Mouse (Mus musculus): ENCODE measurements around the gene Hoxb7.

The Hoxb7 gene

GRCm38 (mm10) chr11:96286739-96287385, 439 bp downstream of the Hoxb7 start:
- no peak for DNase-seq (ENCODE audit: low spot score)

GRCm38 (mm10) chr11:96287411-96287810, 988 bp downstream of the Hoxb7 start:
- DNase-seq (ENCODE audit: low spot score) = no peak

DNA sequence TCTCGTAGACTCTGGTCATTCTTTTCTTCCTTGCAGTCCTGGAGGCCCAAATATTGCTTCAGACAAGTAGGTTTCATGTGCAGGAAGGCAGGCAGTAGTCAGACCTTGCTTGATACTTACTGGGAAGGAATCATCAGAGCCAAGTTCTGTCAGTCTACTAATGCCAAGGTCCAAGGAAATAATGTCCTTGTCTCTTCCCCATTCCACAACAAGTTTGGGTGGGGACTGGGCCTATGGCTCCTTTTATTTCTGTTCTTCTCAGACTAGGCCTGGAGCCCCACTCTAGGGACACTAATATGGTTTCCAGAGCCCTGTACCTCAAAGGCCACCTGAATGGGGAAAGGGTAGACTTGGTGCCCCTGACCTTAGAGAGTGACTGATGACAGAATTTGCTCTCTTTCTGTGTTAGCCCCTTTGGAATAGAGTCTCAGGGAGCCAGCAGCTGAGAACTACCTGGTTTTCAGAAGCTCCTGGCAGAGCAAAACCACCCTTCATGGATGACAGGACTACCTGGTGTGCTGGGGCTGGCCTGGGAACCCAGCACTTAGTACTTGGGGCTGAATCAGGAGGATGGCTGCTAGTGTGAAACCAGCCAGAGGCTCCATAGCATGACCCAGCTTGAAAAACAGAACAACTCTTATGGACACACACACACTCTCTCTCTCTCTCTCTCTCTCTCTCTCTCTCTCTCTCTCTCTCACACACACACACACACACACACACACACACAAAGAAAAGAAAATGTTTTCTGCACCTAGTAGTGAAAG, 2.2 kb downstream of the Hoxb7 start:
- no peak for DNase-seq (ENCODE audit: low spot score)

DNA sequence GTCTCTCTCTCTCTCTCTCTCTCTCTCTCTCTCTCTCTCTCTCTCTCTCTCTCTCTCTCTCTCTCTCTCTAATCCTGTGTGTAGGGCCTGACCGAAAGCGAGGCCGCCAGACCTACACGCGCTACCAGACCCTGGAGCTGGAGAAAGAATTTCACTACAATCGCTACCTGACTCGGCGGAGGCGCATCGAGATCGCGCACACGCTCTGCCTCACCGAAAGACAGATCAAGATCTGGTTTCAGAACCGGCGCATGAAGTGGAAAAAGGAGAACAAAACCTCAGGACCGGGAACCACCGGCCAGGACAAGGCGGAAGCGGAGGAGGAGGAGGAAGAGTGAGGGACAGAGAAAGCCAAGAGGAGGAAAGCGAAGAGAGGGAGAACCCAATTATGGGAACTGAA, 2.9 kb downstream of the Hoxb7 start:
- no peak for DNase-seq (ENCODE audit: low spot score)

GRCm38 (mm10) chr11:96289837-96290236, 3.4 kb downstream of the Hoxb7 start:
- no peak for DNase-seq (ENCODE audit: low spot score)

GRCm38 (mm10) chr11:96290705-96291355, 4.4 kb downstream of the Hoxb7 start:
- DNase-seq (ENCODE audit: low spot score) = no peak

DNA sequence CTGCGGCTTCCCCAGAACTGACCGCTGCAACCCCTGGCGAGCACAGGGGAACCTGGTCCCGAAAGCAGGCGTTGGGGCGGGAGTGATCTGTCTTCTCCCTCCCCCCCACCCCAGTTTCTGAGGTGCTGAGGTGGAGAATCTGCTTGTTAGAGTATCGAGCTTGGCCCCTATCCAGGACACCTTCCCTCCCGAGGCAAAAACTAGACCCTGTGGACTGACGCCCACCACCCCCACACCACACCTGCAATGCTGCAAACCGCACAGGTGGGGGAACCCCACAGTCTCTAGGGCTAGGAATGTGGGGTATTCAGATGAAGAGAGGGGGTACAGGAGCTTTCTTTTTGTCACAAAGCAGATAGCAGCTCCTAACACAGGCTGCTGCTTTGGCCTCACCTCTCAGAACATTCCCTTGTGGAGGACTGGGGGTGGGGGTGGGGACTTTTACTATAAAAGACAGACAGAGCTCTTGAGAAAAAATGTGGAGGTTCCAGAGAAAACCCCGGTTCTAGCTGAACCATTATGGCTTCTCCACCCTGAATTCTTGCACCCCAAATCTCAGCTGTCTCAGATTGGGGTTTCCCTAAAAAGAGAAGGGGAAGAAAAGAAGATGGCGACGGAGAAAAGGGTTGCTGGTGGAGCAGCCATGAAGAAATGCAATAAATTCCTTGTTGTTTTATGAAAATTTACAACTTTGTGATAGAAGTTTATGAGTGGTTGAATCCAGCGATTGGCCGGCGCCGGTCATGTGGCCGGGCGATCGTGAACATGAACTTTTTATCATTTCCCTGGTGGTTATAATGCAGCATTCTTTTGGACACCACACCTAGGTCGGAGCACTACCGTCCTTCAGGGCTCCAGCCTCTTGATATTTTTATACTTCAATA, 5.5 kb downstream of the Hoxb7 start, which contains the start of gene Hoxb6:
Gene Hoxb6, plus strand, starts transcription at position 796 of the 884 bp plus-strand sequence.
- no peak for DNase-seq (ENCODE audit: low spot score)

GRCm38 (mm10) chr11:96292565-96293301, 6.3 kb downstream of the Hoxb7 start:
- DNase-seq (ENCODE audit: low spot score) = no peak

GRCm38 (mm10) chr11:96293302-96293921, 7.0 kb downstream of the Hoxb7 start:
- no peak for DNase-seq (ENCODE audit: low spot score)

GRCm38 (mm10) chr11:96294245-96295091, 8.0 kb downstream of the Hoxb7 start:
- peak; percentile 73 for DNase-seq (ENCODE audit: low spot score)

- DNase-seq (ENCODE audit: low spot score) = no peak
Observed at GRCm38 (mm10) chr11:96295092-96295835, 8.8 kb downstream of the Hoxb7 start.

DNA sequence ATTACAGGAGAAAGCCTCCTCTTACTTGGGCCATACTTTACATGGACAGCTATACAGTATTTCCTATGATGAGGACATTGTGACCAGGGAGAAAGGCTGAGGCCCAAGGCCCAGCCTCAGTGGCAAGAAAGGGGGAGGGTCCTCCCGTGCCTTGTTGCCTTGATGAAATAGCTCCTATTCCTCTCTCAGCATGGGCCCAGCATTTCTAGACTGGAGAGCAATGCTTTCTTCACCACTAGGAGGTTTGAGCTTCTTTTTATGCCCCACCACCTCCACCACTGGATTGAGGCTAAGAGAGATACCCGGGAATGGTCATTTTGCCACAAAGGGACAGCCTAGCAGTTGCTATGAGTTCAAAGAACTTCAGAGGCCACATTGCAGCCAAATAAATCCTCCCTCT, 10.6 kb downstream of the Hoxb7 start:
- no peak for DNase-seq (ENCODE audit: low spot score)

DNA sequence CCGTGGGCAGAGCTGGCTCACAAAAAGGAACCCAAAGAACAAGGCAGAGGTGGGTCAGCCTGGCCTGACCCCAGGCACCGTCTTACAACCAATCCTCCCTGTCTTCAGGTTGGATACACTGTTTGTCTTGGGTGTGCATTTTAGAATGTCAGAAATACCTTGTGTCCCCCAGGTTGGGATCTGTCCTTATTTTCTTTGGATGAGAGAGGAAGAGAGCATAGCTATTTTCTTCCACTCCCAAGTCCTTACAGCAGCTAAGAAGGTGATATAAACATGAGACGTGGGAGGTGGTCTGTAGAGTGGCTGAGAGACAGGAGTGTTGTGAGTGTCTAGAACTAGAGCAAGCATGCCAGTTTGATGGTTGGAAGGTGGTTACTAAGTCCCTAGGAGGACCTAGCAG, 11.0 kb downstream of the Hoxb7 start:
- DNase-seq (ENCODE audit: low spot score) = no peak

GRCm38 (mm10) chr11:96297968-96298635, 11.7 kb downstream of the Hoxb7 start:
- DNase-seq (ENCODE audit: low spot score) = no peak

DNA sequence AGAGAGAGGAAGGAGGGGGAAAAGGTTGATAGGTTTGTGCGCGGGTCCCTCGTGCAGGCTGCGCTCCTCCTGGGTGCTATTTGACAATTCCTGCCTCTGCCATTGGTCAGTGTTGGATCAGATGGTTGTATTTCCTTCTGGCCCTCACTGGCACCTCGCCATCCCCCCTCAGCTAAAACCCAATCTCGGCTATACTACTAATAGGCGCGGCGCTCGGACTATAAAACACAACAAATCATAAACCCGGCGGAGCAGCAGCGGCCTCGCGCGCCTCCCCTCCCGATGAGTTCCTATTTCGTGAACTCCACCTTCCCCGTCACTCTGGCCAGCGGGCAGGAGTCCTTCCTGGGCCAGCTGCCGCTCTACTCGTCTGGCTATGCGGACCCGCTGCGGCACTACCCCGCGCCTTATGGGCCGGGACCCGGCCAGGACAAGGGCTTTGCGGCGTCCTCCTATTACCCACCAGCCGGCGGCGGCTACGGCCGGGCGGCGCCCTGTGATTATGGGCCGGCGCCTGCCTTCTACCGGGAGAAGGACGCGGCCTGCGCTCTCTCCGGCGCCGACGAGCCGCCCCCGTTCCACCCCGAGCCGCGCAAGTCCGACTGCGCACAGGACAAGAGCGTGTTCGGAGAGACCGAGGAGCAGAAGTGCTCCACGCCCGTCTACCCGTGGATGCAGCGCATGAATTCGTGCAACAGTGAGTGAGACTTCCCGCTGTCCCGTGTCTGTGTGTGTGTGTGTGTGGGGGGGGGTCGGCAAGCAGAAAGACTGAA, 12.7 kb downstream of the Hoxb7 start:
- no peak for DNase-seq (ENCODE audit: low spot score)

GRCm38 (mm10) chr11:96299781-96300180, 13.4 kb downstream of the Hoxb7 start:
- no peak for DNase-seq (ENCODE audit: low spot score)

DNA sequence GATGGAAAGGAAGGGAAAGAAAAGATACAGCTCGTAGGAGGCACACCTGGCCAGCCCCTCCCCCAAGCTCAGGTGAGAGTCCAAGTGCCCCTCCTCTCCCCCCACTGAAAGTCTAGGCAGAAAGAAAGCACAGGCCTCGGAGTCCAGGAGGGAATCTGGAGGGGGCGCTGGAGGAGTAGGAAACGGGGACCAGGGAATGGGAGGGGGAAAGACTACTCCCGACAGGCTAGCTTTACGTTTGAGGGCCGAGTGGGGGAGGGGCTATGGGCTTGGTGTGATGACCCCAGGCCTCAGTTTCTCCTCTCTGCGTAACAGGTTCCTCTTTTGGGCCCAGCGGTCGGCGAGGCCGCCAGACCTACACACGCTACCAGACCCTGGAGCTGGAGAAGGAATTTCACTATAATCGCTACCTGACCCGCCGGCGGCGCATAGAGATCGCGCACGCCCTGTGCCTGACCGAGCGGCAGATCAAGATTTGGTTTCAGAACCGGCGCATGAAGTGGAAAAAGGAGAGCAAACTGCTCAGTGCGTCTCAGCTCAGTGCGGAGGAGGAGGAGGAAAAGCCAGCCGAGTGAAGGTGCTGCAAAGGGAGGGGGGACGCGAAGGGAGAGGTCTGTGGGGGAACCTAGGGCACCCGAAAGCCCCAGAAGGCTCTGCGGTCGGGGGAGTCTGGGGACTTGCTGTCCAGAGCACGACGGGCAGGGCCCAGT, 14.1 kb downstream of the Hoxb7 start:
- DNase-seq (ENCODE audit: low spot score) = no peak

Data from T-cell, adult 2 months (primary cell).